Mouse (Mus musculus) midbrain, embryonic 15.5 days (tissue): ENCODE data around the gene Zdhhc15. TPM values are rescaled to one million over a fixed set of nuclear protein-coding genes. Genes with fewer than 3 reads are reported as not detected.
"Not testable (repeated sequence)": the region's sequence is repeated elsewhere in the genome, so short reads cannot be mapped to it uniquely, and the experiment has no call there.

Source experiments
- ATAC-seq: fragments of 200-750 bp; cut with Nextera tagmentation; replicated peaks from 2 replicates; pipeline ENCODE4 v1.8.0; 2017; ENCODE audit warnings: moderate TSS enrichment
- H3K27ac ChIP-seq: fragments of 300-500 bp; sonication (generic); 2 replicates; pipeline ENCODE4 v1.5.1; 2015; ENCODE audit warnings: mild to moderate bottlenecking, inconsistent platforms
- H3K27me3 ChIP-seq: fragments of 300-500 bp; sonication (generic); replicated peaks from 2 replicates; pipeline ENCODE4 v1.6.1; 2015; ENCODE audit warnings: inconsistent platforms
- H3K36me3 ChIP-seq: fragments of 300-500 bp; sonication (generic); replicated peaks from 2 replicates; pipeline ENCODE4 v1.6.1; 2015; ENCODE audit warnings: inconsistent platforms
- H3K4me1 ChIP-seq: fragments of 300-500 bp; sonication (generic); 2 replicates; pipeline ENCODE4 v1.6.1; 2015; ENCODE audit warnings: inconsistent platforms
- H3K4me2 ChIP-seq: fragments of 300-500 bp; sonication (generic); 2 replicates; pipeline ENCODE4 v1.6.1; 2015; ENCODE audit warnings: inconsistent platforms, mild to moderate bottlenecking, moderate library complexity
- H3K4me3 ChIP-seq: fragments of 300-500 bp; sonication (generic); 2 replicates; pipeline ENCODE4 v1.5.1; 2015; ENCODE audit warnings: mild to moderate bottlenecking, inconsistent platforms
- H3K9ac ChIP-seq: fragments of 300-500 bp; sonication (generic); 2 replicates; pipeline ENCODE4 v1.6.1; 2015; ENCODE audit warnings: mild to moderate bottlenecking, inconsistent platforms
- H3K9me3 ChIP-seq: fragments of 300-500 bp; sonication (generic); 2 replicates; pipeline ENCODE4 v1.6.1; 2016; ENCODE audit warnings: inconsistent platforms
- WGBS: fragments of 180-500 bp; shearing (Covaris S2); methylation state at CpG from one replicate; pipeline ENCODE4 v1.1.7; 2015; ENCODE audit warnings: mixed read lengths; 5-methylcytosine and 5-hydroxymethylcytosine counted together
- polyA plus RNA-seq: library from polyadenylated mRNA; unstranded; fragments of >200 nt; fragmentation: Nextera tagmentation; extraction: Ambion mirVana; gene quantifications from 2 replicates; pipeline ENCODE4 v1.2.1, GENCODE M21; 2015

Gene Zdhhc15
- polyA plus RNA-seq, result 4.2 and 4.4 TPM in 2 replicates

DNA sequence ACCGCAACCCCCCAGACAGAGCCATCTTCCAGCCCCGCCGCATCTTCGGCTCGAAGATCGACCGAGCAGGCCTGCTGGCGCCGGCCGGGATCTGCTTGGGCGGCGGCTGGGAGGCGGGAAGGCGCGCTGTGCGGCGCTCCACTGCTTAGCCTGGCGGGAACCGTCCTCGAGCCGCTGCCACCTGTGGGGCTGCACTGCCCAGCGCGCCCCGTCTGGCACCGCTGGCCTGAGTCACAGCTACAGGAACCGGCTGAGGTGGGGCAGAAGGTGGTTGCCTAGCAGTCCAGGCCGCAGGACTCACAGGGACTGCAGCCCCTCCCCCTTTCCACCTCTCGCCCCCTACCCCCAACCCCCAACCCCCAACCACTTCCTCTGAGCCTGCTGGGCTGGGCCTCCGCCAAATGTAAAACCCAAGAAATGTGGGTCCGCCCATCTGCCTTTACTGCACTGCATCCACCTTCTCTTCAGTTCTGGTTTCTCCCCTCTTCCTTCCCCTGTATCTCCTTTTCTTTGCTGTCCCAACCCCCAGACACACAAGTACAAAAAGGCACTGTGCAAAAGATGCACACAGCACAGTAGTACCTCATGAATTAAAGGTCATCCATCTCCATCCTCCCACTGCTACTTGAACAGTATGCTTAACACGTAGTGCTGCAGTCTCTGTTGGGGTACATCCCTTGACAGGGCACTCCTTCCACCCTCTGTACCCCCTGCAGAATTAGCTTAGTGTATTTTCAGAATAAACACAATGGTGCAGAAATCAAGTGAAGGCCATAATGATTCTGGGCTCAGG, at the start of gene Zdhhc15:
Gene Zdhhc15, minus strand, starts transcription at position 308 of the 793 bp plus-strand sequence.
- Histone ChIP-seq H3K27me3 (peaks cover 8% of the 10 kb centered on the region; the same call in 1 of the 2 replicates), H3K4me1 (no peaks in the 10 kb centered on the region), H3K9ac (peak within 1 kb of the TSS; percentile 53), H3K4me2 (peak within 1 kb of the TSS; percentile 59), H3K9me3 (no peaks in the 10 kb centered on the region), H3K27ac (peak within 1 kb of the TSS; percentile 70), H3K4me3 (peak within 1 kb of the TSS; percentile 52), H3K36me3 (no peaks in the 10 kb centered on the region)
- 29% methylated on average over 23 of the region's 31 CpGs for WGBS
- peak; percentile 97 for ATAC-seq

DNA sequence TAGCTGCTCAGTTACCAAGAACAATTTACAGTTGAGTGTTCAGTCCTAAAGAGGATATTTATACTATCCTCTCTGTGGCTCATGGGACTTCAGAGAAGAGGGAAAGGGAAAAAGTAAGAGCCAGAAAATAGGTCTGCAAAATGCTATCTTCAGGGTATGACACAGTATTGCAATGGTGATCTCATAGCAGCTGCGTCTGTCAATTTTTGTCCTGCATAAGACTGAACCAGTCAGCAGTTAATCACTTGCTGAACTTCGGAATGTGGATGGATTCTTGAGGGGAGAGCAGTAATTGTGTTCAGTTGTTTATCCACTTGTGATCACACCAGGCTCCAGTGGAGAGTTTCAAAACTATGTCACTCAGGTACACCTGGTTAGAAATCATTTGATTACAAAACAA, 37.1 kb upstream of the Zdhhc15 start:
- ATAC-seq, result no peak
- H3K27ac ChIP-seq, result no peak overlapping the region
- H3K27me3 ChIP-seq, result no peaks in the 10 kb centered on the region
- 72% methylated on average over 2 of the region's 2 CpGs for WGBS
- H3K4me1 ChIP-seq, result no peaks in the 10 kb centered on the region
- no peaks in the 10 kb centered on the region for H3K36me3 ChIP-seq
- no peaks in the 10 kb centered on the region for H3K9me3 ChIP-seq
- H3K9ac ChIP-seq, result no peak overlapping the region
- no peak overlapping the region for H3K4me3 ChIP-seq
- H3K4me2 ChIP-seq, result no peak overlapping the region

DNA sequence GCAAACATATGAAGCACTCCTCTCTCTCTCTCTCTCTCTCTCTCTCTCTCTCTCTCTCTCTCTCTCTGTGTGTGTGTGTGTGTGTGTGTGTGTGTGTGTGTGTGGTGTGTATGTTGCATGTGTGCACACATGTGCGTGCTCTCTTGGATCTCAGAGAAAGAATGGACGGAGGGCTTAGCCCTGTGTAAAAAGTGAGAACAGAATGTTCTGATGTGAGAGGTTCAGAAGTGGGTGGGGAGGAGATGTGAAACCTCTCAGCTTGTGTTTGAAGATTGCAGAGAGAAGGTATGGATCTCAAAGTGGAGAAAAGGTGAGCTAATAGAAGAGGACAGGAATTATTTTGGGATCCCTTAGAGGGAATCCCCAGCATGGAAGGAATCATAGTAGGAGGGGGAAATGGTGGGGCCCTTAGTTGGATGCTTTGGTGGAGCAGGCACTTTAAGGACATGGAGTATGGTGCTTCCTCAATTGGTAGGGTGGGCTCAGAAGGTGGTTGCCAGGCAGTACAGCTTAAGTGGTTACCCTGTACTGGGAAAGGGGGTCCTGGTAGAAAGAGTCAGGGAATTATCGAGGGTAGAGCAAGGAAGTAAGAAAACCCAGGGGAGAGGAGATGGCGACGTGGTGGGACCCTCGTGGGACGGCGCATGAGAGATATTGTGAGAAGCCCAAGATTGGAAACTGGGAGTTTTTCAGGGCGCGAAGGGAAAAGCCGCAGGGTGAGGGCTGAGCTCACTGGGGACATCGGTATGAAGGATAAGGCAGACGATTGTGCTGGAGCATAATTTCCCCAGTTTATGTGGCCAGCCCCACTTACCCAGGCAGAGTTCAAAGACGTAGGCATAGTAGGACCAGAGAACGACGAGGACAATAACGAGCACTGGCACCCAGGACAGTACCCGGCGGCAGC, 761 bp downstream of the Zdhhc15 start:
- no peaks in the 10 kb centered on the region for H3K36me3 ChIP-seq
- ATAC-seq, result peak; percentile 61
- H3K4me3 ChIP-seq, result peak overlapping the region; percentile 52
- H3K9ac ChIP-seq, result peak overlapping the region; percentile 53
- H3K4me1 ChIP-seq, result no peaks in the 10 kb centered on the region
- WGBS, result 17% methylated on average over 19 of the region's 19 CpGs
- H3K9me3 ChIP-seq, result no peaks in the 10 kb centered on the region
- peak overlapping the region; percentile 70 for H3K27ac ChIP-seq
- H3K4me2 ChIP-seq, result peak overlapping the region; percentile 59
- peaks cover 6% of the 10 kb centered on the region; the same call in 1 of the 2 replicates for H3K27me3 ChIP-seq

DNA sequence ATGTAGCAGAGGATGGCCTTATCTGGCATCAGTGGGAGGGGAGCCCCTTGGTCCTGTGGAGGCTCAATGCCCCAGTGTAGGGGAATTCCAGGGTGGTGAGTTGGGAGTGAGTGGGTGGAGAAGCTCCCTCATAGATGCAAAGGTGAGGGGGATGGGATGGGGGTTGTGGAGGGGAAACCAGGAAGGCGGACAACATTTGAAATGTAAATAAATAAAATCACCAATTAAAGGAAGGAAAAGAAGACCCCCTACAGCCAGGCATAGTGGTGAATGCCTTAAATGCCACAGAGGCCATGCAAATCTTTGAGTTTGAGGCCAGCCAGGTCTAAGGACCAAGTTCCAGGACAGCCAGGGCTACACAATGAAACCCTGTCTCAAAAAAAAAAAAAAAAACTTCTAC, 13.9 kb downstream of the Zdhhc15 start:
- Histone ChIP-seq H3K27ac (no peak overlapping the region), H3K9me3 (no peaks in the 10 kb centered on the region), H3K4me1 (no peaks in the 10 kb centered on the region), H3K9ac (no peak overlapping the region), H3K27me3 (no peaks in the 10 kb centered on the region), H3K36me3 (no peaks in the 10 kb centered on the region), H3K4me2 (no peak overlapping the region), H3K4me3 (no peak overlapping the region)
- no peak for ATAC-seq
- 94% methylated on average over 1 of the region's 1 CpGs for WGBS

DNA sequence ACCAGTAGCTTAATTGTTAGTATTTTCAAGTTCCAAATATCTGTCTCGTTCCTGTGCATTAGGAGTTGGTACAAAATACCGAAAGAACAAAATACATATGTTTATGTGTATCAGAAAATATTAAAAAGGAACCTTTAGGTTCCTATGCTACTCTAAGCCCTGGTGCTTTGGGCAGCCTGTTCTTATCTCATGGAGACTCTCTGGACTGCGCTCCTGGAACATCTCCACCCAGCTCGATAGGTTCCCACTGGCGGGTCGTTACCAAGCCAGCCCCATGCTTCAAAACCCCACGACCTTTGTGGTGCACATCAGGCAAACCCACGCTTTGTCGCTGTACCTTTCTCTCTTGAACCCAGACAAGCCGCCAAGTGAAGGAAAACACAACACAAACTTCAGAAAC, 58.3 kb downstream of the Zdhhc15 start:
- 91% methylated on average over 10 of the region's 10 CpGs for WGBS
- Histone ChIP-seq H3K4me2 (no peak overlapping the region), H3K9me3 (no peaks in the 10 kb centered on the region), H3K27ac (no peak overlapping the region), H3K4me3 (no peak overlapping the region), H3K4me1 (no peaks in the 10 kb centered on the region), H3K9ac (no peak overlapping the region), H3K27me3 (no peaks in the 10 kb centered on the region; the same call in 1 of the 2 replicates), H3K36me3 (no peaks in the 10 kb centered on the region)
- ATAC-seq, result no peak

DNA sequence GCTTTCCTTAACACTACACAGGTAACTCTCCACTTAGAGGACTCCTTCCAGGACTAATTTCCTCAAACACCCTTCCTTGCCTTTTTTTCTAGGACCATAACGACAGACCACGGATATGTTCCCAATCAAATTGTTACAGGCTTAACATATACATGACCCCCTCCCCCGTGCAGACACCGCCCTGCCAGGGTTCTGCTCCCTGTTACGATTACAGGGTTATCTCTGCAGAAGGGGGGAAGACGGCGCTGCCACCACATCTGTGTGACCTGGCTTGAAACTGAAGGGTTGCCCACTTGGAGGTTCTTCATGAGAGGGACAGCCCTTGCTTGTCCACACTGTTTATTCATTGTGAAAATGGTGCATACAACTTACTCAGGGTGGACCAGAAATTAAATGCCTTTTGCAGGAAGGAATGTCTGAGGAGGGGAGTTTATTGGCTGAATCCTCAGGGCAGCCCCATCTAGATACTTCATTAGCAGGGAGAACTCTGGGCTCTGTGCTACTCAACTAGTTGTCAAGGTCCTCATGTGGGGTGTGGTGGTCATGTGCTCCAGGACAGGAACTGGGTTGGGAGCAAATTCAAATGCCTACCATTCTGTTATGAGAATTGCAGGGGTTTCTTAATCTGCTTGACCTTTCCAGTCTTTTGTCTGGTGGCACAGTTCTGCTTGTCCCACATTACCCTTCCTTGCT, 67.0 kb downstream of the Zdhhc15 start:
- not testable (repeated sequence) for ATAC-seq, H3K9ac ChIP-seq, H3K27me3 ChIP-seq, H3K9me3 ChIP-seq, H3K4me3 ChIP-seq, H3K36me3 ChIP-seq, H3K27ac ChIP-seq, H3K4me1 ChIP-seq, H3K4me2 ChIP-seq
- 90% methylated on average over 2 of the region's 7 CpGs for WGBS

DNA sequence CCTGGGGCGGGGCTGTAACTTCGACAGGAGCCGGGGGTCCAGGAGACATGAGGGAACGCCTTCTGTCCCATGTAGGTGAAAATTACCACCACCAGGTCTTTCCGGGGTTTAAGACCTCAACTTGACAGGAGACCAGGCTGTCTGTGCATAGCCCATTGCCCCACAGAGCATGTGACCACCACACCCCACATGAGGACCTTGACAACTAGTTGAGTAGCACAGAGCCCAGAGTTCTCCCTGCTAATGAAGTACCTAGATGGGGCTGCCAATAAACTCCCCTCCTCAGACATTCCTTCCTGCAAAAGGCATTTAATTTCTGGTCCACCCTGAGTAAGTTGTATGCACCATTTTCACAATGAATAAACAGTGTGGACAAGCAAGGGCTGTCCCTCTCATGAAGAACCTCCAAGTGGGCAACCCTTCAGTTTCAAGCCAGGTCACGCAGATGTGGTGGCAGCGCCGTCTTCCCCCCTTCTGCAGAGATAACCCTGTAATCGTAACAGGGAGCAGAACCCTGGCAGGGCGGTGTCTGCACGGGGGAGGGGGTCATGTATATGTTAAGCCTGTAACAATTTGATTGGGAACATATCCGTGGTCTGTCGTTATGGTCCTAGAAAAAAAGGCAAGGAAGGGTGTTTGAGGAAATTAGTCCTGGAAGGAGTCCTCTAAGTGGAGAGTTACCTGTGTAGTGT, 68.5 kb downstream of the Zdhhc15 start:
- ATAC-seq, H3K4me3 ChIP-seq, H3K9me3 ChIP-seq, H3K9ac ChIP-seq, H3K36me3 ChIP-seq, H3K27ac ChIP-seq, H3K4me1 ChIP-seq, H3K27me3 ChIP-seq, H3K4me2 ChIP-seq: not testable (repeated sequence)
- WGBS, result 88% methylated on average over 8 of the region's 13 CpGs

DNA sequence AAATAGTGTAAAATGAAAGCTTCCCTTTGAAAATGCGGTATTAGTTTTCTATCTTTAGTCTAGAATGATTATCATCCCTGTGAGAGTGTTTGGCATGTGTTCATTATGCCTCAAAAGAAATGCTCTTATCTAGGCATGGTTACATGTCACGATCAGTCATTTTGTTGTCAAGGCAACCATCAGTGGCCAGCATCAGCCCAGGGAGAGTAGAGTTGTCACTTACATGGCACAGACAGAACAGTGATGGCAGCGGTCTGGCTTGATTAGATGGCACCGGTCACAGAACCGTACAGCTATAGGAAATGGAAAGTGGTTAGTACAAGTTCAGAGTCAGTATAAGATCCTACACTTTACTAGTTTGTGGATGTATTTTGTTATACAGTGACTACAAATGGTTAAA, 96.9 kb downstream of the Zdhhc15 start:
- no peaks in the 10 kb centered on the region for H3K4me1 ChIP-seq
- 0 out of 2 replicates have a peak, but pooled peaks have one; percentile 27 for ATAC-seq
- H3K36me3 ChIP-seq, result no peaks in the 10 kb centered on the region
- H3K4me3 ChIP-seq, result no peak overlapping the region
- H3K27ac ChIP-seq, result no peak overlapping the region
- 59% methylated on average over 5 of the region's 5 CpGs for WGBS
- H3K9me3 ChIP-seq, result no peaks in the 10 kb centered on the region
- peaks cover 5% of the 10 kb centered on the region; the same call in 1 of the 2 replicates for H3K27me3 ChIP-seq
- H3K4me2 ChIP-seq, result no peak overlapping the region
- no peak overlapping the region for H3K9ac ChIP-seq

DNA sequence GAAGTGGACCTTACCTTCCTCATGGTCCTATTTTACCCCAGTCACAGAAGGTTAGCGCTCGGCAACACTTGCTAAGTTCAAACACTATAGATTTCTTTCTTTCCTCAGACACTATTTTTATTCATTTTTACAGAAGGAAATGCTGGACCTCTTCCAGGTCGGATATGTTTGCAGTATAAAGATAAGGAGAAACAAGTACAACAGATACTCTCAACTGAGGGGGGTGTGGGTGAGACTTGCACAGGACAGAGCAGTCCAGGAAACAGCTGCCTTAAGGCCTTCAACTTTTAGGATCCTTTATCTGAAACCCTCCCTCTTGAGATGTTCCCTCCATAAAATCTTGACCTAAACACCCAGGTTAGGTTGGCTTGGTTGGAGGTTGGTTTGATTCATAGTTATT, 103.4 kb downstream of the Zdhhc15 start:
- H3K4me3 ChIP-seq, result no peak overlapping the region
- no peak overlapping the region for H3K27ac ChIP-seq
- no peaks in the 10 kb centered on the region for H3K36me3 ChIP-seq
- H3K4me1 ChIP-seq, result no peaks in the 10 kb centered on the region
- no peaks in the 10 kb centered on the region for H3K9me3 ChIP-seq
- H3K9ac ChIP-seq, result no peak overlapping the region
- WGBS, result 85% methylated on average over 3 of the region's 3 CpGs
- no peak overlapping the region for H3K4me2 ChIP-seq
- ATAC-seq, result no peak
- 0 out of 2 replicates have a peak, but pooled peaks cover 6% of the 10 kb centered on the region for H3K27me3 ChIP-seq

DNA sequence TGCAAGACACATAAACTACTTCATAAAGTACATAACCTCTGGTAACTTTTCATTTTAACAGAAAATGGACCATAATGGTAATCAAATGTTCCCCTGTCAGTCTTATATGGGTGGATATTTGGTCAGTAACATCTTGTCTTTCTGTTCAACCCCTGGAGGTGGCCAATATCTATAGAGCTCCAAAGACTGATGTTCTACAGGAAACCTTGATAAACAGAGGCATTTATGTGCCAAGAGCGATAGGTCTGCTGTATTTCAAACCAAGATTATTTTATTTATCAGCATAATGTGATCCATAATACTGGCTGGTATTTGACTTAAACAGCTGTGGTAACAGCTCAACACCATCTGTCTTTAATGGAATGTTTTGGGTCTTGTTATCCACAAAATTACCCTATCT, 125.6 kb downstream of the Zdhhc15 start:
- H3K36me3 ChIP-seq, result no peaks in the 10 kb centered on the region
- H3K27ac ChIP-seq, result no peak overlapping the region
- no peaks in the 10 kb centered on the region for H3K9me3 ChIP-seq
- H3K4me3 ChIP-seq, result no peak overlapping the region
- no peaks in the 10 kb centered on the region for H3K4me1 ChIP-seq
- H3K27me3 ChIP-seq, result peaks cover 12% of the 10 kb centered on the region; the same call in 1 of the 2 replicates
- 97% methylated on average over 1 of the region's 1 CpGs for WGBS
- no peak overlapping the region for H3K4me2 ChIP-seq
- no peak for ATAC-seq
- H3K9ac ChIP-seq, result no peak overlapping the region

DNA sequence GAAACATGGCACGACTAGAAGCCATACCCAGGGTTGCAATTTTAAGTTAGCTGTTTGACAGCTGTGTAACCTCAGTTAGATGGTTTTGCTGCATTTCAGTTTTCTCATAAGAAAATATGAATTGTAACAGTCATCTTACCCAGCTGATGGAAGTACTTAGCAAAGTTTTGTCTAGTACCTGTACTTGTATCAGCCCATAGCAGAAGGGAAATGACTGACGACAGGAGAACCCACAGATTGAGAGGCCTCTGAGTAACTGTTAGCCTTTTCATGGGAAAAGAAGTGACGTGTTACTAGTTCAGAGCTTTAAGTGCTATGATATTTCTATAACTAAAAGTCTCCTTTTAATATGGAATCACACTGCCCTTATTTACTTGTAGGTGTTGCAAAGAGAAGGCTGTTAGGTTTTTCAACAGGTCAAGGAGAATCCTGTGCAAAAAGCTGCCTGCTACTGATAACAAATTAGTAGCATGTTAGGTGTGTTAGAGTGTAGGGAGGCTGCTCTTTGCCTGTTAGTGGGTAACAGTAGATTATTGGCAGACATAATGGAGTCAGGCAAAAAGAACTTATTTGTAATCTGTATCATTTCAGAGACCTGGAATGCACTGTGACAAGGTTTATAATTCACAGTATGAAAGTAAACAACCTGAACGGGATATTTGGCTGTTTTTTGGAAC, 126.8 kb downstream of the Zdhhc15 start:
- Histone ChIP-seq H3K27ac (no peak overlapping the region), H3K4me2 (no peak overlapping the region), H3K4me1 (no peaks in the 10 kb centered on the region), H3K27me3 (peaks cover 19% of the 10 kb centered on the region), H3K36me3 (no peaks in the 10 kb centered on the region), H3K4me3 (no peak overlapping the region), H3K9ac (no peak overlapping the region), H3K9me3 (no peaks in the 10 kb centered on the region)
- 78% methylated on average over 4 of the region's 4 CpGs for WGBS
- no peak for ATAC-seq
